Mouse (Mus musculus): ENCODE measurements around the gene Apoe. TPM values are rescaled to one million over a fixed set of nuclear protein-coding genes. Genes with fewer than 3 reads are reported as not detected.

Apoe gene
- total and polyA plus RNA-seq, 3 experiments = 6.2 to 16.7 (median 10.0) TPM

- peaks cover 0 to 1% of the 10 kb centered on the region in 2 experiments for H3K36me3 ChIP-seq (replicated peaks in 1 of 2; ENCODE audit: control insufficient read depth in 1 of 2, insufficient read depth in 1 of 2, low read length in 1 of 2)
- no peaks in the 10 kb centered on the region for H3K27me3 ChIP-seq (replicated peaks)
- H3K4me3 ChIP-seq (replicated peaks in 1 of 3; ENCODE audit: low read depth in 2 of 3, low read length in 2 of 3, poor library complexity in 1 of 3) = no peak overlapping the region
- no peak overlapping the region for H3K9ac ChIP-seq (ENCODE audit: insufficient read depth, low read depth)
- H3K4me1 ChIP-seq (ENCODE audit: control insufficient read depth in 1 of 2, insufficient read depth in 2 of 2) = peaks cover 0 to 8% of the 10 kb centered on the region in 2 experiments; a peak in 1 of 4 replicates
- dilution Hi-C loops (cut with MboI; ENCODE audit: extremely low pct_ligation_motif_present, extremely low pct_unique_long_range_greater_than_20kb, low sequenced_read_pairs) (no loop called here), in situ Hi-C loops (cut with MboI; ENCODE audit: low pct_ligation_motif_present, low pct_unique_long_range_greater_than_20kb, low sequenced_read_pairs) (no loop called here)
- no peak overlapping the region for H3K27ac ChIP-seq (ENCODE audit: insufficient read depth, low read depth)
- H3K79me2 ChIP-seq (replicated peaks; ENCODE audit: control insufficient read depth, extremely low read depth, insufficient read depth, poor library complexity, severe bottlenecking) = no peaks in the 10 kb centered on the region
- no peaks in the 10 kb centered on the region for H3K9me3 ChIP-seq (replicated peaks; ENCODE audit: low read length)
- DNase-seq (ENCODE audit: extremely low read depth) = no peak
- H3K4me2 ChIP-seq (ENCODE audit: insufficient read depth, low read depth, poor library complexity, severe bottlenecking) = no peak overlapping the region
- TF ChIP-seq USF2 (conservative IDR thresholded peaks at IDR 0.05; ENCODE audit: low read depth, low read length) (no peak), NRF1 (IDR thresholded peaks at IDR 0.05; ENCODE audit: low read depth, low read length) (no peak), ELF1 (IDR thresholded peaks at IDR 0.05; ENCODE audit: low read depth, low read length) (no peak), ZKSCAN1 (IDR thresholded peaks at IDR 0.05; ENCODE audit: borderline replicate concordance, low read depth, low read length) (no peak), CHD2 (IDR thresholded peaks at IDR 0.05; ENCODE audit: low read length) (no peak), MAX (IDR thresholded peaks at IDR 0.05; ENCODE audit: low read length) (no peak), KAT2A (IDR thresholded peaks at IDR 0.05; ENCODE audit: insufficient replicate concordance, low read length) (no peak), EP300 (IDR thresholded peaks at IDR 0.05; ENCODE audit: low read length) (no peak), MAFK (IDR thresholded peaks at IDR 0.05; ENCODE audit: insufficient replicate concordance, low read length) (no peak), MYC (IDR thresholded peaks at IDR 0.05; ENCODE audit: low read depth, low read length) (no peak), JUN (IDR thresholded peaks at IDR 0.05; ENCODE audit: insufficient read depth, low read depth, low read length) (no peak), CTCF (conservative IDR thresholded peaks at IDR 0.05 in 1 of 2, IDR thresholded peaks at IDR 0.05 in 1 of 2; ENCODE audit: low read depth in 2 of 2, low read length in 2 of 2) (no peak), RCOR1 (conservative IDR thresholded peaks at IDR 0.05; ENCODE audit: low read depth, low read length) (no peak), ZC3H11A (IDR thresholded peaks at IDR 0.05; ENCODE audit: low read depth, low read length) (no peak), TBP (conservative IDR thresholded peaks at IDR 0.05; ENCODE audit: low read depth, low read length) (no peak), JUND (conservative IDR thresholded peaks at IDR 0.05; ENCODE audit: low read depth, low read length) (no peak)
Observed at GRCm38 (mm10) chr7:19690845-19691244, 8.1 kb downstream of the Apoe start.

- dilution Hi-C loops (cut with MboI; ENCODE audit: extremely low pct_ligation_motif_present, extremely low pct_unique_long_range_greater_than_20kb, low sequenced_read_pairs) = no loop called here
- Histone ChIP-seq H3K27ac (ENCODE audit: insufficient read depth, low read depth) (no peak overlapping the region), H3K36me3 (replicated peaks in 1 of 2; ENCODE audit: control insufficient read depth in 1 of 2, insufficient read depth in 1 of 2, low read length in 1 of 2) (no peaks in the 10 kb centered on the region), H3K4me2 (ENCODE audit: insufficient read depth, low read depth, poor library complexity, severe bottlenecking) (no peak overlapping the region), H3K9ac (ENCODE audit: insufficient read depth, low read depth) (no peak overlapping the region), H3K4me3 (replicated peaks in 1 of 3; ENCODE audit: low read depth in 2 of 3, low read length in 2 of 3, poor library complexity in 1 of 3) (no peak overlapping the region), H3K27me3 (replicated peaks) (no peaks in the 10 kb centered on the region), H3K79me2 (replicated peaks; ENCODE audit: control insufficient read depth, extremely low read depth, insufficient read depth, poor library complexity, severe bottlenecking) (no peaks in the 10 kb centered on the region), H3K9me3 (replicated peaks; ENCODE audit: low read length) (no peaks in the 10 kb centered on the region), H3K4me1 (ENCODE audit: control insufficient read depth in 1 of 2, insufficient read depth in 2 of 2) (peaks cover 0 to 18% of the 10 kb centered on the region in 2 experiments; a peak in 2 of 4 replicates)
- in situ Hi-C loops (cut with MboI; ENCODE audit: low pct_ligation_motif_present, low pct_unique_long_range_greater_than_20kb, low sequenced_read_pairs) = no loop called here
- DNase-seq (ENCODE audit: extremely low read depth) = no peak
- TF ChIP-seq SIN3A (IDR thresholded peaks at IDR 0.05; ENCODE audit: low read length) = no peak
- no peak for TF ChIP-seq PAX5 (IDR thresholded peaks at IDR 0.05; ENCODE audit: low read length)
- no peak for TF ChIP-seq ZKSCAN1 (IDR thresholded peaks at IDR 0.05; ENCODE audit: borderline replicate concordance, low read depth, low read length)
- TF ChIP-seq POLR2A (IDR thresholded peaks at IDR 0.05; ENCODE audit: low read depth, low read length) = no peak
- no peak for TF ChIP-seq CHD1 (IDR thresholded peaks at IDR 0.05; ENCODE audit: low read depth, low read length)
- TF ChIP-seq GABPA (IDR thresholded peaks at IDR 0.05; ENCODE audit: insufficient replicate concordance, low read depth, low read length) = no peak
- TF ChIP-seq ETS1 (conservative IDR thresholded peaks at IDR 0.05; ENCODE audit: low read depth, low read length) = no peak
- TF ChIP-seq HCFC1 (IDR thresholded peaks at IDR 0.05; ENCODE audit: low read depth, low read length) = no peak
- TF ChIP-seq KAT2A (IDR thresholded peaks at IDR 0.05; ENCODE audit: insufficient replicate concordance, low read length) = no peak
Observed at GRCm38 (mm10) chr7:19688611-19689010, 10.4 kb downstream of the Apoe start.
